In the genomic region with DNA sequence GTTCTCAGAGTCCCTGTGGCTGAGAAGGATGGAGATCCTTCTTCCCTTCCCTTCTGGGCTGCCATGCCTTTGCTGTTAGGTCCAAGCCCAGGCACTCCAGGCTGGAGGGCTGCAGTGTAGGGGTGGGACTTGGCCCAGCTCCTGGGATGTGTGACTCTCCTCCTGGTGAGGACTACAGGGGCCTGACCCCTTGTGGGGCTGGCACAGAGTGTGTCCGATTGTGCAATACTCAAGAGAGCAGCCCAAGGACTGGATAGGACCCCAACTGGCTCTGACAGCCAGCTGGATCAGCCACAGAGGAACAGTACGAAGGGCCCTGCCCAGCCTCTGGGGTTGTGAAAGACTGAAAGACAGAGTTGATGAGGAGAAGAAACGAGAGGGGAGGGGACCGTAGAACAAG, we compare ENCODE assay signal across 10 mouse cellular contexts. TPM values are rescaled to one million over a fixed set of nuclear protein-coding genes. Genes with fewer than 3 reads are reported as not detected.
DNase-seq lines count a peak whose midpoint lies in the region; ATAC-seq lines count a peak whose summit lies in the region.
"Had no signal": no experiment of that assay in that cellular context is flagged by ENCODE, and none has a peak within 500 bp of the region (broad histone marks: within the 10 kb centered on the region; RNA-seq: fewer than 3 reads in every experiment).

No protein-coding gene starts in this region.

- H3K27me3 ChIP-seq in limb, embryonic 13.5 days: peaks cover 84% of the 10 kb centered on the region
- peaks cover 89% of the 10 kb centered on the region for H3K27me3 ChIP-seq in limb, embryonic 10.5 days (ENCODE audit: low read depth, poor library complexity, severe bottlenecking)
- H3K27me3 ChIP-seq in liver, embryonic 13.5 days: peaks cover 60% of the 10 kb centered on the region
- H3K27me3 ChIP-seq: Patski had no signal

- 0 out of 2 replicates have a peak overlapping the region, but pooled peaks have one; percentile 3 for H3K4me2 ChIP-seq in limb, embryonic 13.5 days (replicated peaks)
- no peak overlapping the region for H3K4me2 ChIP-seq in liver, embryonic 13.5 days

- no peak for ATAC-seq in limb, embryonic 13.5 days (ENCODE audit: low FRiP score, low read depth)
- peak; percentile 37; the same call in 1 of the 2 replicates for ATAC-seq in liver, embryonic 13.5 days (ENCODE audit: low read depth)
- ATAC-seq: Patski had no signal

- H3K9ac ChIP-seq in limb, embryonic 13.5 days: no peak overlapping the region
- no peak overlapping the region for H3K9ac ChIP-seq in liver, embryonic 13.5 days
- H3K9ac ChIP-seq: embryonic facial prominence, embryonic 12.5 days had no signal

- no peaks in the 10 kb centered on the region for H3K36me3 ChIP-seq in limb, embryonic 13.5 days
- H3K36me3 ChIP-seq in limb, embryonic 10.5 days: no peaks in the 10 kb centered on the region
- no peaks in the 10 kb centered on the region for H3K36me3 ChIP-seq in liver, embryonic 13.5 days
- H3K36me3 ChIP-seq: embryonic facial prominence, embryonic 12.5 days had no signal

- H3K9me3 ChIP-seq in limb, embryonic 13.5 days: no peaks in the 10 kb centered on the region
- H3K9me3 ChIP-seq in limb, embryonic 10.5 days (replicated peaks): no peaks in the 10 kb centered on the region
- no peaks in the 10 kb centered on the region for H3K9me3 ChIP-seq in liver, embryonic 13.5 days (replicated peaks)
- H3K9me3 ChIP-seq: embryonic facial prominence, embryonic 12.5 days had no signal

- whole genome bisulfite sequencing in limb, embryonic 13.5 days: 19% methylated on average over 4 of the region's 4 CpGs
- 20% methylated on average over 4 of the region's 4 CpGs for WGBS in limb, embryonic 10.5 days
- 21% methylated on average over 4 of the region's 4 CpGs for WGBS in liver, embryonic 13.5 days (ENCODE audit: insufficient replicate concordance)

- no peak overlapping the region for H3K27ac ChIP-seq in limb, embryonic 13.5 days
- no peak overlapping the region for H3K27ac ChIP-seq in limb, embryonic 10.5 days
- no peak overlapping the region for H3K27ac ChIP-seq in liver, embryonic 13.5 days
- H3K27ac ChIP-seq: embryonic facial prominence, embryonic 12.5 days had no signal

- H3K4me3 ChIP-seq in limb, embryonic 13.5 days: no peak overlapping the region; the same call in 1 of the 2 replicates
- no peak overlapping the region for H3K4me3 ChIP-seq in limb, embryonic 10.5 days
- H3K4me3 ChIP-seq in liver, embryonic 13.5 days (replicated peaks): no peak overlapping the region

- H3K4me1 ChIP-seq in limb, embryonic 13.5 days: peaks cover 12% of the 10 kb centered on the region
- H3K4me1 ChIP-seq in limb, embryonic 10.5 days: peaks cover 14% of the 10 kb centered on the region
- H3K4me1 ChIP-seq in liver, embryonic 13.5 days (replicated peaks): no peaks in the 10 kb centered on the region; the same call in 1 of the 2 replicates

- no peak for DNase-seq in limb, embryonic 10.5 days (ENCODE audit: low spot score)
- DNase-seq in gastrocnemius, postnatal 25 days: peak; percentile 85
- DNase-seq in liver, embryonic 13.5 days: no peak
- peak; percentile 43 for DNase-seq in urinary bladder, adult 2 months (ENCODE audit: low spot score)
- DNase-seq in thymus, postnatal 25 days: no peak
- no peak for DNase-seq in cerebellum, adult 11 months
- DNase-seq in right cerebral cortex, adult 2 months (ENCODE audit: low spot score in 2 of 2): no peak

RNA-seq across cellular contexts. Expression of gene Ppl, which starts 1.5 kb away (rescaled TPM):
- polyA plus RNA-seq in limb, embryonic 13.5 days (2015; fragmentation: Nextera tagmentation; extraction: Ambion mirVana): 5.5 and 5.8 TPM in 2 replicates
- polyA plus RNA-seq in limb, embryonic 10.5 days (2016; fragmentation: Nextera tagmentation; extraction: Ambion mirVana): 2.3 and 3.0 TPM in 2 replicates
- total RNA-seq in gastrocnemius, postnatal 25 days (2021): 1 to 10 TPM in 1 of 2 experiments, under 1 TPM in 1; 0.77 to 2.2 TPM
- 0.14 and 0.24 TPM in 2 replicates for polyA plus RNA-seq in liver, embryonic 13.5 days (2015; fragmentation: Nextera tagmentation; extraction: Ambion mirVana)
- 22.7 and 33.1 TPM in 2 replicates for polyA plus RNA-seq in urinary bladder, adult 2 months (2012; rRNA removed)

RNA-seq across cellular contexts. Expression of gene Sec14l5, which starts 16.1 kb away (rescaled TPM):
- 0.06 and 0.10 TPM in 2 replicates for polyA plus RNA-seq in limb, embryonic 13.5 days (2015; fragmentation: Nextera tagmentation; extraction: Ambion mirVana)
- 0.04 TPM in 1 of 2 replicates, not detected in the other for polyA plus RNA-seq in limb, embryonic 10.5 days (2016; fragmentation: Nextera tagmentation; extraction: Ambion mirVana)
- total RNA-seq in gastrocnemius, postnatal 25 days (2021): 10 to 100 TPM; 11.4 to 12.9 TPM
- polyA plus RNA-seq in liver, embryonic 13.5 days (2015; fragmentation: Nextera tagmentation; extraction: Ambion mirVana): 0.02 TPM in 1 of 2 replicates, not detected in the other
- 0.13 and 0.18 TPM in 2 replicates for polyA plus RNA-seq in urinary bladder, adult 2 months (2012; rRNA removed)
- polyA plus RNA-seq: Patski had no signal

Comparison
In these comparisons a context has a peak if more than half of its experiments do, and no peak if none do; other contexts are left out.
1. DNase-seq: peak in gastrocnemius, postnatal 25 days (single experiment) and urinary bladder, adult 2 months (single experiment); none in limb, embryonic 10.5 days (single experiment), liver, embryonic 13.5 days (single experiment), thymus, postnatal 25 days (single experiment), cerebellum, adult 11 months (single experiment) and right cerebral cortex, adult 2 months (0 of 2).